Mouse (Mus musculus) kidney, embryonic 14.5 days (tissue): ENCODE data around the gene Bfsp1. TPM values are rescaled to one million over a fixed set of nuclear protein-coding genes. Genes with fewer than 3 reads are reported as not detected.

Experiments used
- ATAC-seq: fragments of 200-750 bp; cut with Nextera tagmentation; 2 replicates; pipeline ENCODE4 v1.8.0; 2017; ENCODE audit warnings: moderate number of reproducible peaks, mild to moderate bottlenecking, moderate TSS enrichment, moderate library complexity; ENCODE audit not compliant: low FRiP score, low TSS enrichment
- H3K27ac ChIP-seq: fragments of 300-500 bp; sonication (generic); 2 replicates; pipeline ENCODE4 v1.5.1; 2014; ENCODE audit warnings: low read depth, mild to moderate bottlenecking, low read length, moderate library complexity, mixed read lengths
- H3K27me3 ChIP-seq: fragments of 300-500 bp; sonication (generic); 2 replicates; pipeline ENCODE4 v1.6.1; 2014; ENCODE audit warnings: mild to moderate bottlenecking, low read length; ENCODE audit not compliant: control insufficient read depth, insufficient read depth
- H3K36me3 ChIP-seq: fragments of 300-500 bp; sonication (generic); 2 replicates; pipeline ENCODE4 v1.6.1; 2014; ENCODE audit warnings: low read length, mixed read lengths; ENCODE audit not compliant: control insufficient read depth, insufficient read depth
- H3K4me1 ChIP-seq: fragments of 300-500 bp; sonication (generic); 2 replicates; pipeline ENCODE4 v1.6.1; 2014; ENCODE audit warnings: low read length, mixed read lengths; ENCODE audit not compliant: control insufficient read depth, insufficient read depth
- H3K4me2 ChIP-seq: fragments of 300-500 bp; sonication (generic); replicated peaks from 2 replicates; pipeline ENCODE4 v1.6.1; 2014; ENCODE audit warnings: low read depth, mild to moderate bottlenecking, low read length
- H3K4me3 ChIP-seq: fragments of 300-500 bp; sonication (generic); 2 replicates; pipeline ENCODE4 v1.5.1; 2014; ENCODE audit warnings: mild to moderate bottlenecking, low read length
- H3K9ac ChIP-seq: fragments of 300-500 bp; sonication (generic); 2 replicates; pipeline ENCODE4 v1.6.1; 2014; ENCODE audit warnings: low read depth, mild to moderate bottlenecking, low read length, moderate library complexity
- H3K9me3 ChIP-seq: fragments of 300-500 bp; sonication (generic); 2 replicates; pipeline ENCODE4 v1.6.1; 2016; ENCODE audit warnings: low read length; ENCODE audit not compliant: control insufficient read depth
- WGBS: fragments of 180-500 bp; shearing (Covaris S2); extraction: QIAGEN DNeasy Blood & Tissue Kit; methylation state at CpG from one replicate; pipeline ENCODE4 v1.1.7; 2014; 5-methylcytosine and 5-hydroxymethylcytosine counted together
- polyA plus RNA-seq: library from polyadenylated mRNA; unstranded; fragments of >200 nt; fragmentation: Nextera tagmentation; extraction: Ambion mirVana; gene quantifications from 2 replicates; pipeline ENCODE4 v1.2.1, GENCODE M21; 2014

Gene Bfsp1
- polyA plus RNA-seq, 1 experiment from 2014 or later, result 1.7 TPM

DNA sequence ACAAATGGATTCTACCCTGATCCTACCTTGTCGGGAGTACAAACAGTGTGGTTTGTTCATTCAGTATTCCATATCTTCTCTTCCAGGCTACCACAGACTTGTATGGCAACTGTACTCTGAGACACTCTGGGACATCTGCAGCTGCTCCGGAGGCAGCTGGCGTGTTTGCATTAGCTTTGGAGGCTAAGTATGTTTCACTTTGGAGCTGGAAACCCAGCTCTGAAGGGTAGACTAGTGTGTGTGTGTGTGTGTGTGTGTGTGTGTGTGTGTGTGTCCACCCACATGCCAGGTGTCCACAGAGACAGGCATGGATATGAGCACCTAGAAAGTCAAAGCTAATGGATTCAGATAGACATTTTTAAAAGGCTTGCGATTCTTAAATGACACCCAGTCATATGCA is 67.1 kb downstream of the Bfsp1 start:
- ATAC-seq, result no peak
- no peaks in the 10 kb centered on the region for H3K9me3 ChIP-seq
- no peaks in the 10 kb centered on the region for H3K36me3 ChIP-seq
- H3K9ac ChIP-seq, result no peak overlapping the region
- H3K4me2 ChIP-seq, result no peak overlapping the region
- H3K27me3 ChIP-seq, result no peaks in the 10 kb centered on the region
- no peak overlapping the region for H3K27ac ChIP-seq
- no peak overlapping the region for H3K4me3 ChIP-seq
- H3K4me1 ChIP-seq, result no peaks in the 10 kb centered on the region
- WGBS, result 96% methylated on average over 4 of the region's 4 CpGs

GRCm38 (mm10) chr2:143789911-143790310 is 73.1 kb downstream of the Bfsp1 start:
- 80% methylated on average over 5 of the region's 5 CpGs for WGBS

DNA sequence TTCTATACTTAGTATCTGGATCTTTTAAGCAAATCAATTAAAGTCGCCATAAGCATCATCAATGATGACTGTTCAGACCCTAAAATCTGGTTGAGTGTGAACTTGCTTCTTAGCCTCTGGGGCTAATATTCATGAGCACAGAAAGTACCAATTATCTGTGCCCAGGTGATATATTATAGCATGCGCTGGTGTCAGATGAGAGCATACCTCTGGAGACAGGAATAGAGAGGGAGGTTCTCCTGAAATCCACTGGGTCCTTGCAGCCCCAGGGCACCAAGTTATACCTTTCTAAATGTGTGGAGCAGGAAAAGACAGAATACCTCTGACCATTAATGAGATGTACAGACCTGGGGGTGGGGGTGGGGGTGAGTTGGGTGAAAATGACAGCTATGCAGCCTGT is 82.7 kb downstream of the Bfsp1 start:
- WGBS, result 87% methylated on average over 2 of the region's 2 CpGs
- H3K36me3 ChIP-seq, result no peaks in the 10 kb centered on the region
- no peak overlapping the region for H3K4me2 ChIP-seq
- H3K9ac ChIP-seq, result no peak overlapping the region
- H3K27ac ChIP-seq, result no peak overlapping the region
- no peak for ATAC-seq
- H3K27me3 ChIP-seq, result no peaks in the 10 kb centered on the region
- no peaks in the 10 kb centered on the region for H3K9me3 ChIP-seq
- no peak overlapping the region for H3K4me3 ChIP-seq
- H3K4me1 ChIP-seq, result no peaks in the 10 kb centered on the region

More at GRCm38 (mm10) chr2:143789911-143790310, 73.1 kb downstream of the Bfsp1 start:
- ATAC-seq, result no peak
- Histone ChIP-seq H3K36me3 (no peaks in the 10 kb centered on the region), H3K4me2 (no peak overlapping the region), H3K9me3 (no peaks in the 10 kb centered on the region), H3K27me3 (no peaks in the 10 kb centered on the region), H3K9ac (no peak overlapping the region), H3K4me3 (no peak overlapping the region), H3K4me1 (no peaks in the 10 kb centered on the region), H3K27ac (no peak overlapping the region)

Other genes starting within 250 kb of the Bfsp1 start
- 319 and 404 TPM in 2 replicates for gene Dstn, start 52.1 kb upstream of the Bfsp1 start, polyA plus RNA-seq
- gene Rrbp1, start 148.1 kb upstream of the Bfsp1 start, polyA plus RNA-seq, result 95.4 and 97.1 TPM in 2 replicates
- gene Banf2, start 169.9 kb upstream of the Bfsp1 start, polyA plus RNA-seq, result not detected in 2 replicates